Mouse (Mus musculus) cerebellum, adult 2 months (tissue): ENCODE measurements around the gene Myadm. TPM values are rescaled to one million over a fixed set of nuclear protein-coding genes. Genes with fewer than 3 reads are reported as not detected.

Experiments
- DNase-seq, 2 experiments: peaks; one replicate each; pipeline ENCODE4 v3.0.0; 2021
- H3K27ac ChIP-seq: fragments of 200-500 bp; 2 replicates; pipeline ENCODE4 v1.5.1; 2012; ENCODE audit warnings: low read length, control low read depth, inconsistent platforms; ENCODE audit not compliant: insufficient read depth
- H3K27me3 ChIP-seq: fragments of 200-500 bp; 2 replicates; pipeline ENCODE4 v1.6.1; 2012; ENCODE audit warnings: inconsistent platforms, mild to moderate bottlenecking, low read length, moderate library complexity; ENCODE audit not compliant: control insufficient read depth, insufficient read depth
- H3K4me1 ChIP-seq: fragments of 200-500 bp; 2 replicates; pipeline ENCODE4 v1.6.1; 2011; ENCODE audit warnings: low read length; ENCODE audit not compliant: control insufficient read depth, insufficient read depth
- H3K4me3 ChIP-seq: fragments of 200-500 bp; replicated peaks from 2 replicates; pipeline ENCODE3; 2011; ENCODE audit warnings: mild to moderate bottlenecking, low read depth, low read length, control low read depth; ENCODE audit not compliant: insufficient read depth
- CTCF ChIP-seq: fragments of 200-500 bp; IDR thresholded peaks from 2 replicates; pipeline ENCODE4 v1.5.1; 2011; ENCODE audit warnings: low read depth, mild to moderate bottlenecking, control low read depth, low read length, moderate library complexity, borderline replicate concordance; ENCODE audit not compliant: insufficient read depth
- POLR2A ChIP-seq: fragments of 200-500 bp; IDR thresholded peaks from 2 replicates; pipeline ENCODE4 v1.6.1; 2011; ENCODE audit warnings: low read length, control low read depth, borderline replicate concordance; ENCODE audit not compliant: insufficient read depth
- WGBS: fragments of 180-500 bp; shearing (Covaris S2); methylation state at CpG from one replicate; pipeline ENCODE4 v1.1.7; 2018; 5-methylcytosine and 5-hydroxymethylcytosine counted together
- polyA plus RNA-seq: library from polyadenylated mRNA; depleted of rRNA; stranded (reverse); fragments of >200 nt; gene quantifications from 2 replicates; pipeline ENCODE4 v1.2.3, GENCODE M21; 2012

Myadm gene
- polyA plus RNA-seq, 1 experiment, result 43.3 TPM

GRCm38 (mm10) chr7:3331581-3332223 lies 42.8 kb downstream of the Myadm start:
- Histone ChIP-seq H3K4me1 (peaks cover 4% of the 10 kb centered on the region; the same call in 1 of the 2 replicates), H3K27ac (peak overlapping the region; percentile 94), H3K27me3 (no peaks in the 10 kb centered on the region), H3K4me3 (peak overlapping the region; percentile 76)
- TF ChIP-seq POLR2A, result peak; percentile 18; the same call in 1 of the 2 replicates
- TF ChIP-seq CTCF, result no peak
- DNase-seq, result peak; percentile 86 to 90
- WGBS, result 1% methylated on average over 20 of the region's 27 CpGs

- H3K27me3 ChIP-seq, result no peaks in the 10 kb centered on the region
- 1% methylated on average over 4 of the region's 4 CpGs for WGBS
- peak overlapping the region; percentile 76 for H3K4me3 ChIP-seq
- no peak for TF ChIP-seq POLR2A
- TF ChIP-seq CTCF, result no peak
- DNase-seq, result no peak
- H3K27ac ChIP-seq, result peak overlapping the region; percentile 94
- H3K4me1 ChIP-seq, result peaks cover 4% of the 10 kb centered on the region; the same call in 1 of the 2 replicates
These were observed 43.3 kb downstream of the Myadm start for GRCm38 (mm10) chr7:3332224-3332615.

GRCm38 (mm10) chr7:3332619-3333521 lies 44.0 kb downstream of the Myadm start, which contains the start of gene Cacng7:
Gene Cacng7 (plus strand): TSS chr7:3332955.
- peaks cover 4% of the 10 kb centered on the region; the same call in 1 of the 2 replicates for H3K4me1 ChIP-seq
- H3K4me3 ChIP-seq, result peak within 1 kb of the TSS; percentile 76
- no peaks in the 10 kb centered on the region for H3K27me3 ChIP-seq
- DNase-seq, result peak; percentile 73 to 85
- peak within 1 kb of the TSS; percentile 94 for H3K27ac ChIP-seq
- 2% methylated on average over 62 of the region's 65 CpGs for WGBS
- no peak for TF ChIP-seq CTCF
- peak; percentile 45; the same call in 1 of the 2 replicates for TF ChIP-seq POLR2A

- 2% methylated on average over 5 of the region's 5 CpGs for WGBS
- no peaks in the 10 kb centered on the region for H3K27me3 ChIP-seq
- H3K27ac ChIP-seq, result 0 out of 2 replicates have a peak overlapping the region, but pooled peaks have one; percentile 68
- H3K4me1 ChIP-seq, result peaks cover 4% of the 10 kb centered on the region; the same call in 1 of the 2 replicates
- DNase-seq, result peak in 1 of 2 experiments; percentile 60
- H3K4me3 ChIP-seq, result peak overlapping the region; percentile 70
- TF ChIP-seq CTCF, result no peak
- TF ChIP-seq POLR2A, result no peak
These were observed 44.7 kb downstream of the Myadm start for GRCm38 (mm10) chr7:3333542-3333941.

GRCm38 (mm10) chr7:3336412-3336811 lies 47.5 kb downstream of the Myadm start:
- no peaks in the 10 kb centered on the region for H3K27me3 ChIP-seq
- DNase-seq, result peak; percentile 18 to 28
- peaks cover 4% of the 10 kb centered on the region; the same call in 1 of the 2 replicates for H3K4me1 ChIP-seq
- no peak overlapping the region for H3K4me3 ChIP-seq
- no peak overlapping the region for H3K27ac ChIP-seq
- TF ChIP-seq CTCF (no peak), POLR2A (no peak)
- 66% methylated on average over 17 of the region's 17 CpGs for WGBS

GRCm38 (mm10) chr7:3338286-3338935 lies 49.5 kb downstream of the Myadm start:
- no peak for DNase-seq
- no peak overlapping the region for H3K27ac ChIP-seq
- no peak for TF ChIP-seq POLR2A
- no peak for TF ChIP-seq CTCF
- peaks cover 4% of the 10 kb centered on the region; the same call in 1 of the 2 replicates for H3K4me1 ChIP-seq
- WGBS, result 88% methylated on average over 11 of the region's 11 CpGs
- no peaks in the 10 kb centered on the region for H3K27me3 ChIP-seq
- H3K4me3 ChIP-seq, result no peak overlapping the region

- WGBS, result 93% methylated on average over 11 of the region's 11 CpGs
- TF ChIP-seq CTCF (no peak), POLR2A (no peak)
- no peak overlapping the region for H3K27ac ChIP-seq
These were observed 50.1 kb downstream of the Myadm start for GRCm38 (mm10) chr7:3339010-3339409.

More at GRCm38 (mm10) chr7:3339010-3339409, 50.1 kb downstream of the Myadm start:
- Histone ChIP-seq H3K4me1 (peaks cover 4% of the 10 kb centered on the region; the same call in 1 of the 2 replicates), H3K4me3 (no peak overlapping the region), H3K27me3 (no peaks in the 10 kb centered on the region)
- no peak for DNase-seq
